Mouse (Mus musculus) forebrain, embryonic 14.5 days (tissue): ENCODE results near the gene Pakap. TPM values are rescaled to one million over a fixed set of nuclear protein-coding genes. Genes with fewer than 3 reads are reported as not detected.

Experiments
- ATAC-seq: fragments of 200-750 bp; cut with Nextera tagmentation; 2 replicates; pipeline ENCODE4 v1.8.0; 2017; ENCODE audit warnings: mild to moderate bottlenecking, moderate library complexity
- DNase-seq: peaks from one replicate; pipeline ENCODE4 v3.0.0-alpha.2; 2015; ENCODE audit warnings: low spot score
- H3K27ac ChIP-seq: fragments of 300-500 bp; sonication (generic); 2 replicates; pipeline ENCODE4 v1.5.1; 2014; ENCODE audit warnings: low read depth, mild to moderate bottlenecking, control low read depth, low read length, moderate library complexity
- H3K27me3 ChIP-seq: fragments of 300-500 bp; sonication (generic); replicated peaks from 2 replicates; pipeline ENCODE4 v1.6.1; 2014; ENCODE audit warnings: low read length, control low read depth, mixed read lengths; ENCODE audit not compliant: control insufficient read depth, insufficient read depth
- H3K36me3 ChIP-seq: fragments of 300-500 bp; sonication (generic); 2 replicates; pipeline ENCODE4 v1.6.1; 2014; ENCODE audit warnings: low read length, control low read depth; ENCODE audit not compliant: control insufficient read depth, insufficient read depth
- H3K4me1 ChIP-seq: fragments of 300-500 bp; sonication (generic); 2 replicates; pipeline ENCODE4 v1.6.1; 2014; ENCODE audit warnings: antibody characterized with exemption, low read length, control low read depth; ENCODE audit not compliant: control insufficient read depth, insufficient read depth
- H3K4me2 ChIP-seq: fragments of 300-500 bp; sonication (generic); 2 replicates; pipeline ENCODE4 v1.6.1; 2014; ENCODE audit warnings: mild to moderate bottlenecking, control low read depth, low read length
- H3K4me3 ChIP-seq: fragments of 300-500 bp; sonication (generic); 2 replicates; pipeline ENCODE4 v1.5.1; 2014; ENCODE audit warnings: low read depth, low read length, control low read depth
- H3K9ac ChIP-seq: fragments of 300-500 bp; sonication (generic); 2 replicates; pipeline ENCODE4 v1.6.1; 2014; ENCODE audit warnings: mild to moderate bottlenecking, low read length, control low read depth, moderate library complexity
- H3K9me3 ChIP-seq: fragments of 300-500 bp; sonication (generic); replicated peaks from 2 replicates; pipeline ENCODE4 v1.6.1; 2016; ENCODE audit warnings: low read length, control low read depth, mixed read lengths; ENCODE audit not compliant: control insufficient read depth
- WGBS: fragments of 180-500 bp; shearing (Covaris S2); extraction: QIAGEN DNeasy Blood & Tissue Kit; methylation state at CpG from one replicate; pipeline ENCODE4 v1.1.7; 2014; 5-methylcytosine and 5-hydroxymethylcytosine counted together
- polyA plus RNA-seq: library from polyadenylated mRNA; unstranded; fragments of >200 nt; fragmentation: Nextera tagmentation; extraction: Ambion mirVana; gene quantifications from 2 replicates; pipeline ENCODE4 v1.2.1, GENCODE M21; 2014

Pakap gene
- polyA plus RNA-seq, 1 experiment from 2014 or later, result 4.1 TPM

DNA sequence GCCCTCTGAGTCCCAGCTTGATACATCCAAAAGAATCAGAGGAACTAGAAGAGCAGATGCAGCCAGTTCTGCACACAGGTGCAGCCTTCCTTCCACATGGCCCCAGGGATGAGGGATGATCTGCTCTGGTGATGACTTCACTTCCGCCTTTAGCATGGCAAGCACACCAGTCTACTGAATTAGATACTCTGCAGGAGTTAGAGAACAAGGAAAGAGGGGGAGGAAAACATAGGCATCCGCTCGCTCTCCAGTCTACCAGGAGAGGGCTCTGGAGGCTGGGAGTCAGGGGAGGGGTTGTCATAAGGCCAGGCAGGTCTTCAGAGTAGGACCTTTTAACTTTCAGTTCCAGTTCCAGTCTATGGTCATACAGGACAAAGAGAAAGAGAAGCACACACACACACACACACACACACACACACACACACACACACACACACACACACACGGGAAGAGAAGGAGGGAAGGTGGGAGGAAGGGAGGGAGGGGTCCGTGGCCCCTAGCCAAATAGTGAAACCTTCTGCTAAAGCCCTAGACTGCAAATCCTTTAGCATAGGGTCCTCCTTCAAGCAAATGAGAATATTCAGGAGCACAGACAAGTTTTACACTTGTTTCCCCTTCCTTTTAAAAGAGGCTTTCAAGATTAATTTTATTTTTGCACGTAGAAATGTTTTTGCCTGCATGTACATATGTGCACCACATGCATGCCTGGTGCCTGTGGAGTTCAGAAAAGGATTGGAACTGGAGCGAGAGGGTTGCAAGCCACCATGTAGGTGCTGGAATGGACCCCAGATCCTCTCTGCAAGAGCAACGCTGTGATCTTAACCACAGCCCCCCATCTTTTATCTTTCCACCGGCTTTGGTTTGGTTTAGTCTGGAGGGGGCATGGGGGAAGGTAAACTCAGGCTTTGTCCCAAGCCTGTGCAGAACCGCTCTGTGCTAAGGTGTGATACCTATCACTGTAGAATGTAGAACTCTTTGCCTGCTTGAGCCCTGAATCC lies 346.5 kb downstream of the Pakap start:
- Histone ChIP-seq H3K9me3 (no peaks in the 10 kb centered on the region), H3K4me2 (no peak overlapping the region), H3K4me1 (peaks cover 4% of the 10 kb centered on the region; the same call in 1 of the 2 replicates), H3K9ac (no peak overlapping the region), H3K4me3 (no peak overlapping the region), H3K27me3 (no peaks in the 10 kb centered on the region), H3K36me3 (no peaks in the 10 kb centered on the region), H3K27ac (no peak overlapping the region)
- 80% methylated on average over 10 of the region's 10 CpGs for WGBS
- ATAC-seq (no peak), DNase-seq (no peak)

DNA sequence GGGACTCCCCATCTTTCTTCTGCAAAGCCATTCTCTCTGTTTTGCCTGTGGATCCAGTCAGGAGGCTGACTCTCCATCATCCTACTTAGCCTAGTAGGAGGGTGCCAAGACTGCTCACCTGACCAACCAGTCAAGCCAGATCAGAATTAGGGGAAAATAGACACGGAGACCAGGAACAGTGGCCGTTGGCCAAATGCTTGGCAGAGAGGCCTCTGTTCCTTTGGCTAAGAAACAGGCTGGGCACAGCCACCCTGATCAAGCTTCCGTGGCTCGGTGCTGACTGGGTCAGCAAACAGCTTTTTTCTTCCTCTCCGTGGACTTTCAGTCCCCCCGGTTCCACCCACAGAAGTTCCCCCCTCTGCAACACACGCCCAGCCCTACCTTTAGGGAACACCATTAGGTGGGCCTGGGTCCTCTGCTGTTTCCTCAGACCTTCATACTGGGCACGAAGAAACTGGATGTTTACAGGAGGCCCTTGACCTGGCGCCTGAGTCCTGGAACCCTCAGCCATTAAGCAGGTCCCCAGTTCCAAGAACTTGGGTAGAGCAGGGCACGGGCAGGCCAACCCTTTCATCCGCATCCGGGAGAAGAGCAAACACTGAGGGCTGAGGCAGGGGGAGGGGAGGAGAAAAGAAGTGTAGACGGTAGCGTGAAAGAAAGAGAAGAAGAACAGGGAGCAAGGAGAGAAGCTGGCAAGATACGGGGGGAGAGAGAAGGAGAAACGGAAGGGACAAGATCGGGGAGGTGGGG lies 347.4 kb downstream of the Pakap start:
- ATAC-seq, result no peak
- WGBS, result 40% methylated on average over 17 of the region's 17 CpGs

DNA sequence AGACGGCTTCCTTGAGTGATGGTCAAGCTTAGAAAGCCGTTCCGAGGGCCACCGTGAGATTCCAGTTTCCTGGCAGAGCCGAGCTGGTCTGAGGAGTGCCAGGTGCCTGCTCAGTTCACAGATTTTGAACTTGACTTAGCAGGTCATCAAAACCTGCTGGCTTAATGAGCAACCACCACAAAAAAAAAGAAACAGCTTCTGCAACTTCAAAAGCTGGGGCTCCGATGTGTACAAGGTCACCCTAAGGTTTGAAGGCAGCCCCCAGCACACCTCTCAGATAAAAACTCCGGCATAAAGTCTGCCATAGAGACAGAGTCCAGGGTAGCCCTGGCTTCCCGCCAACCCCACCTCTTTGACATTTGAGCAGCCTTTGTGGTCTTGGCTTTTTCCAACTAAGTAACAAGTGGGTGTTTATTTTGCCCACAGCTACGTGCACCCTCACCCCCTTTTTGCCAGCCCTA lies 348.3 kb downstream of the Pakap start, which contains the start of gene D630039A03Rik:
Gene D630039A03Rik, minus strand, starts transcription at position 97 of the 461 bp plus-strand sequence.
- Histone ChIP-seq H3K27ac (no peak within 1 kb of the TSS), H3K36me3 (no peaks in the 10 kb centered on the region), H3K4me2 (no peak within 1 kb of the TSS), H3K9me3 (no peaks in the 10 kb centered on the region), H3K4me3 (no peak within 1 kb of the TSS), H3K27me3 (no peaks in the 10 kb centered on the region), H3K9ac (no peak within 1 kb of the TSS), H3K4me1 (peaks cover 4% of the 10 kb centered on the region)
- DNase-seq, result no peak
- no peak for ATAC-seq
- 26% methylated on average over 9 of the region's 9 CpGs for WGBS

More for the DNA sequence above, 347.4 kb downstream of the Pakap start:
- Histone ChIP-seq H3K9ac (no peak overlapping the region), H3K27ac (no peak overlapping the region), H3K4me3 (no peak overlapping the region), H3K36me3 (no peaks in the 10 kb centered on the region), H3K4me1 (peaks cover 4% of the 10 kb centered on the region), H3K4me2 (no peak overlapping the region), H3K9me3 (no peaks in the 10 kb centered on the region), H3K27me3 (no peaks in the 10 kb centered on the region)
- DNase-seq, result no peak

DNA sequence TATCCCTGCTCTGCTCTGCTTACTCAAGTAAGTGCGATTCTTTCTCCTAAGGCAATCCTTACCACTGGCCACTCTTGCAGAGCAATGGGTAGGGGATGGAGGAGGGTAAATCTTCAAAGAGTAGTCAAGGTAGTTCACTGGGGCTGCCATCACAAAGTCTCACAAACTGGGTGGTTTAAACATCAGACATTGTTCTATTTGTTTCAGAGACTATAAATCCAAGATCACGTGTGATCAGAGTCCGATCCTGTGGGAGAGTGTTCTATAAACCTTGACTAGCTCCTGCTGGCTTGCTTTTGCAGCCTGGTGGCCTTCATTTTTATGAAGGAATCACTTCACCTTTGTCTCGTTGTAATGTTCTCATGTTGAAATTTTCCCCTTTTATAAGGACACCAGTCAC lies 348.7 kb downstream of the Pakap start:
- H3K4me1 ChIP-seq, result peaks cover 4% of the 10 kb centered on the region
- no peak overlapping the region for H3K9ac ChIP-seq
- H3K27me3 ChIP-seq, result no peaks in the 10 kb centered on the region
- H3K4me2 ChIP-seq, result no peak overlapping the region
- H3K36me3 ChIP-seq, result no peaks in the 10 kb centered on the region
- DNase-seq (no peak), ATAC-seq (no peak)
- H3K9me3 ChIP-seq, result no peaks in the 10 kb centered on the region
- no peak overlapping the region for H3K4me3 ChIP-seq
- WGBS, result 76% methylated on average over 4 of the region's 4 CpGs
- no peak overlapping the region for H3K27ac ChIP-seq

DNA sequence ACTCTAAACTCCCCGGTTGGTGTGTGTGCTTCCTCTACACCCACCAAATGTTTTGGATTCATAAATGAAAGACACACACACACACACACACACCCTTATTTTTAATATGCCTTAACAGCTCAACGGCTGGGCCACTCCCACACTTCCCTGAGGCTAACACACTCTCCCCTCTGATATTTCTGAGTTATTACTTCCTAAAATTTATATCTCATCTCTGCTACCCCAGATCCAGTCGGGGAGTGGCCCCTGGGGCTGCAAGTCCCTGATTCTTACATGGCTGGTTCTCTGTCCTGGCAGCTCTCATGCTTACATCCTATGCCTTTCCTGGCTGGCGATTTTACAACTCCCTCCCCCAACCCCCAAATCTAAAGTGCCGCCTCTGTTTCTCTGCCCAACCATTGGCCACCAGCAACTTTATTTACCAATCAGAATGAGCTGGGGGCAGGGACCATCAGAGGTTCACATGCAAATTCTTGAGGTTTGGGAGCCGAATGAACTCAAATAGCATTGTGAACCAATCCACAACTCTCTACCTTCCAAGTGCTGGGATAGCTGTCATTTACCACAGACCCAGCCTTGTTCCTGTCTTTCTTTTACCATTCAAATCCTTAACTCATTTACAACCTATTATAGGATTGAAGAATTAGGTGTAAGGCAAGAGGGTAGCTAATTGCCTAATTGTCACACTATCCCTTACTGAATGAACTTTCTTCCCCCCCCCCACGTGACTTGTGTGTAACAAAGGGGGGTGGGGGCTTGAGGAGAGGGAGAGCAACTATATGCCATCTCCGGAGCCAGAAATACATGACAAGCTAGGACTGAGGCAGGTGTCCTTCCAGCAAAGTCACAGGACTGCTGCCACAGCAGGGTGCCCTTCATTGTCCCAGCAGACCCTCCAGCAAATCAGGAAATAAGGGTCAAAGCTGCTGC lies 351.8 kb downstream of the Pakap start:
- DNase-seq (peak; percentile 62), ATAC-seq (peak; percentile 71)
- Histone ChIP-seq H3K27ac (no peak overlapping the region), H3K27me3 (no peaks in the 10 kb centered on the region), H3K4me2 (no peak overlapping the region), H3K36me3 (no peaks in the 10 kb centered on the region), H3K4me1 (peaks cover 6% of the 10 kb centered on the region), H3K9me3 (no peaks in the 10 kb centered on the region), H3K4me3 (no peak overlapping the region), H3K9ac (no peak overlapping the region)
- WGBS, result 8% methylated on average over 8 of the region's 8 CpGs

DNA sequence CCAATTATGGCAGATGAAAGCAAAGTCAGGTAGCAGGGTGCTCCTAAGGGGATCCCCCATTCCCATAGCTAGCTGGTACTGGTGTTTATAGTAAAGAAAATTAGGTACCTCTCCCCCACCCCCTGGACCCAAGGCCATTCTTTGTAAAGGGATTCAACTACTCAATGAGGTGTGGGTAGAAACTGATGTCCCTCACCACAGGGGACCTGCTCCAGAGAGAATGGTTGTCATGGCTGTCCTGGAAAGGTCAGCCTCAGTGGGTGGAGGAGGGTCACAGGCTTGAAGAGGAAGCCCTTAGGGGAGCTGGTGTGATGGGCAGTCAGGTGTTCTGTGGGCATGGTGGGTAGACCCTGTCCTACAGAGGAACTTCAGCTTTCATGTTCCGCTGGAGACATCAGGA lies 352.5 kb downstream of the Pakap start:
- Histone ChIP-seq H3K36me3 (no peaks in the 10 kb centered on the region), H3K4me2 (no peak overlapping the region), H3K4me1 (peaks cover 6% of the 10 kb centered on the region), H3K4me3 (no peak overlapping the region), H3K27ac (no peak overlapping the region), H3K9ac (no peak overlapping the region), H3K9me3 (no peaks in the 10 kb centered on the region), H3K27me3 (no peaks in the 10 kb centered on the region)
- DNase-seq, result no peak
- 78% methylated on average over 1 of the region's 1 CpGs for WGBS
- ATAC-seq, result no peak

DNA sequence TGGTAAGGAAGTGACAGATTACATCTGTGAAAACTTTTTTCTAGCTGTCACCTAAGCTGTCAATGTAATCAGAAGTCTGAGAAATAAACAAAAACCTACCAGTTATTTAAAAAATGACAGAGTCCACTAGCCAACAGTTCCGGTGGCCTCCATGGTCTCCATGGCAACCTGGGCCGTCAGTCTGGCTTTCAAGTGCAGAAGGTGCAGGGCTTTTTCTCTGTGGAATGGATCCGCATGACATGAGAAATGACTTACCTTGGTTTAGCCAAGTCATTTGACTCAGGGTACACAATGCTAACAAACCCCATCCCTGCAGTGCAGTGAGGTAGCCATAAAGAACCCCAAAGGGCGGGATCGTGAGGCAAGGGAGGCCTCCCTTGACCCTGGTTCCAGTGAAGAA lies 354.2 kb downstream of the Pakap start:
- H3K27ac ChIP-seq, result no peak overlapping the region
- no peak for DNase-seq
- ATAC-seq, result no peak
- no peak overlapping the region for H3K4me2 ChIP-seq
- no peaks in the 10 kb centered on the region for H3K27me3 ChIP-seq
- H3K4me3 ChIP-seq, result no peak overlapping the region
- no peaks in the 10 kb centered on the region for H3K36me3 ChIP-seq
- no peak overlapping the region for H3K9ac ChIP-seq
- H3K4me1 ChIP-seq, result peaks cover 2% of the 10 kb centered on the region; the same call in 1 of the 2 replicates
- H3K9me3 ChIP-seq, result no peaks in the 10 kb centered on the region
- WGBS, result 48% methylated on average over 5 of the region's 5 CpGs

DNA sequence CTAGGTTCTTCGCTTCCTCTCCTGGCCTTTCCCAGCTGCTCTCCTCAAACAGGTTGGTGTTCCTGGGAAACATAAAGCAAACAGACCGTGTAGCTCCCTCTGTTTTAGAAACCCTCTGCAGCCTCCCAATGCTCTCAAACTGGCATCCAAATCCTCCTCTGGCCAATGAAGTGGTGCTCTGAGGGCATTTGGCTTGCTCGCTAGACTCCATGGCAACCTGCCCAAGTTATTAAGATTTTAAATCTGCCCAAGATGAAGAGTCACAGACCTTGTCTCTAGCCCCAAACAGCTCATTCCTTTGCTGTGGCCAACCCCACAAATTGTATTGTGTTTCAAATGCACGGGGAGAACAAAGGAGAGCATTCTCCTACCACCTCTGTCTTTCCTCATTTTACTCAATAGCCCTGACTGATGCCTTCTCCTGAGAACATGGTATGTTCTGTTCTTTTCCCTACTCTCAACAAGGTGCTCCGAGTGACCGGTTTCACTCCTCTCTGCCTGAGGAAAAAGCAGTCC lies 356.6 kb downstream of the Pakap start:
- Histone ChIP-seq H3K4me2 (no peak overlapping the region), H3K36me3 (no peaks in the 10 kb centered on the region), H3K4me1 (peaks cover 2% of the 10 kb centered on the region; the same call in 1 of the 2 replicates)

More for the DNA sequence above, 356.6 kb downstream of the Pakap start:
- Histone ChIP-seq H3K4me3 (no peak overlapping the region), H3K9ac (no peak overlapping the region), H3K9me3 (no peaks in the 10 kb centered on the region), H3K27me3 (no peaks in the 10 kb centered on the region), H3K27ac (no peak overlapping the region)
- WGBS, result 78% methylated on average over 6 of the region's 6 CpGs
- DNase-seq, result no peak
- no peak for ATAC-seq
